Mouse (Mus musculus): Measurements from ENCODE around the gene Tep1.

Tep1 gene

GRCm38 (mm10) chr14:50795261-50795935 lies 75.0 kb downstream of the Tep1 start:
- DNase-seq (ENCODE audit: low spot score in 2 of 2) = no peak

- no peak for DNase-seq (ENCODE audit: low spot score in 2 of 2)
Observed at GRCm38 (mm10) chr14:50788157-50788556, 82.2 kb downstream of the Tep1 start.

- DNase-seq (ENCODE audit: low spot score in 2 of 2) = peak; percentile 92 to 93
Observed at GRCm38 (mm10) chr14:50785251-50785637, 85.1 kb downstream of the Tep1 start, which contains the start of gene Ttc5. Gene Ttc5, minus strand, starts transcription at chr14:50785519.

GRCm38 (mm10) chr14:50784391-50785250 lies 85.7 kb downstream of the Tep1 start:
- DNase-seq (ENCODE audit: low spot score in 2 of 2) = no peak

- no peak for DNase-seq (ENCODE audit: low spot score in 2 of 2)
Observed at GRCm38 (mm10) chr14:50782166-50782565, 88.2 kb downstream of the Tep1 start.
